Mouse (Mus musculus) intestine, postnatal 0 days (tissue): ENCODE results near the gene Phykpl. TPM values are rescaled to one million over a fixed set of nuclear protein-coding genes. Genes with fewer than 3 reads are reported as not detected.

Experiments used
- ATAC-seq: fragments of 200-750 bp; cut with Nextera tagmentation; 2 replicates; pipeline ENCODE4 v1.8.0; 2017; ENCODE audit warnings: mild to moderate bottlenecking, moderate TSS enrichment, moderate library complexity
- H3K27ac ChIP-seq: fragments of 300-500 bp; sonication (generic); 2 replicates; pipeline ENCODE4 v1.5.1; 2014; ENCODE audit warnings: mild to moderate bottlenecking, low read depth, low read length, moderate library complexity
- H3K27me3 ChIP-seq: fragments of 300-500 bp; sonication (generic); replicated peaks from 2 replicates; pipeline ENCODE4 v1.6.1; 2014; ENCODE audit warnings: low read length, mixed read lengths; ENCODE audit not compliant: control insufficient read depth, insufficient read depth
- H3K36me3 ChIP-seq: fragments of 300-500 bp; sonication (generic); 2 replicates; pipeline ENCODE4 v1.6.1; 2014; ENCODE audit warnings: mild to moderate bottlenecking, moderate library complexity; ENCODE audit not compliant: control insufficient read depth, insufficient read depth
- H3K4me1 ChIP-seq: fragments of 300-500 bp; sonication (generic); replicated peaks from 2 replicates; pipeline ENCODE4 v1.6.1; 2014; ENCODE audit warnings: antibody characterized with exemption, low read length, mixed read lengths; ENCODE audit not compliant: control insufficient read depth, insufficient read depth
- H3K4me2 ChIP-seq: fragments of 300-500 bp; sonication (generic); replicated peaks from 2 replicates; pipeline ENCODE4 v1.6.1; 2014; ENCODE audit warnings: low read depth, mild to moderate bottlenecking, moderate library complexity
- H3K4me3 ChIP-seq: fragments of 300-500 bp; sonication (generic); 2 replicates; pipeline ENCODE4 v1.5.1; 2014; ENCODE audit warnings: low read depth, low read length
- H3K9ac ChIP-seq: fragments of 300-500 bp; sonication (generic); 2 replicates; pipeline ENCODE4 v1.6.1; 2014; ENCODE audit warnings: mild to moderate bottlenecking, low read depth, low read length
- H3K9me3 ChIP-seq: fragments of 300-500 bp; sonication (generic); 2 replicates; pipeline ENCODE4 v1.6.1; 2016; ENCODE audit warnings: mixed run types; ENCODE audit not compliant: control insufficient read depth
- CTCF ChIP-seq: sonication (generic); IDR thresholded peaks from 2 replicates; pipeline ENCODE4 v1.5.1; 2016; ENCODE audit warnings: low read depth, mild to moderate bottlenecking, control low read depth, antibody characterized with exemption, moderate library complexity
- WGBS: fragments of 180-500 bp; shearing (Covaris S2); extraction: QIAGEN DNeasy Blood & Tissue Kit; methylation state at CpG from one replicate; pipeline ENCODE4 v1.1.7; 2014; 5-methylcytosine and 5-hydroxymethylcytosine counted together
- polyA plus RNA-seq: library from polyadenylated mRNA; unstranded; fragments of >200 nt; fragmentation: Nextera tagmentation; extraction: Ambion mirVana; gene quantifications from 2 replicates; pipeline ENCODE4 v1.2.1, GENCODE M21; 2015

The Phykpl gene
- polyA plus RNA-seq, 1 experiment from 2014 or later, result 24.2 TPM

GRCm38 (mm10) chr11:51544413-51544812, 40.1 kb upstream of the Phykpl start:
- 66% methylated on average over 2 of the region's 2 CpGs for WGBS
- Histone ChIP-seq H3K9ac (no peak overlapping the region), H3K4me3 (no peak overlapping the region), H3K4me1 (no peaks in the 10 kb centered on the region), H3K4me2 (no peak overlapping the region), H3K27ac (no peak overlapping the region), H3K9me3 (no peaks in the 10 kb centered on the region), H3K27me3 (no peaks in the 10 kb centered on the region), H3K36me3 (no peaks in the 10 kb centered on the region)
- no peak for TF ChIP-seq CTCF
- ATAC-seq, result no peak

DNA sequence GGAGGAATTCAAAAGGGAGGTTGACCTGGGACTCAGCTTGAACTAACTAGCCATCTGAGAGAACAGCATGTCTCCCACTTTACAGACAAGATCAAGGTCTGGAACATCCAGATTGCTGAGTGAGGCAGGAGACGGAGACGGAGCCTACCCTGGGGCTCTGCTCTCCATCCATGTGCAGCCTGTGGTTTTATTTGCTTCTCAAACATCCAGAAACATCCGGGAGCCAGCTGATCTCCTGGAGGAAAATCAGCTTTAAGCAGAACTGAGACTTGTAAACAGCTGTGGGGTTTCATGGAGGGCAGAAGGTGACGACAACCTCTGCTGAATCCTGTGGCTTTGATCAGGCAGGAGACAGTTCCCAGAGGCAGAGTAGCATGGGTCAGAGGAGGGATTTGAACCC, 38.7 kb upstream of the Phykpl start:
- no peak for ATAC-seq
- H3K27ac ChIP-seq, result no peak overlapping the region
- H3K4me1 ChIP-seq, result no peaks in the 10 kb centered on the region
- no peaks in the 10 kb centered on the region for H3K9me3 ChIP-seq
- no peak for TF ChIP-seq CTCF
- no peak overlapping the region for H3K9ac ChIP-seq
- no peak overlapping the region for H3K4me3 ChIP-seq
- 49% methylated on average over 4 of the region's 4 CpGs for WGBS
- H3K27me3 ChIP-seq, result no peaks in the 10 kb centered on the region
- no peak overlapping the region for H3K4me2 ChIP-seq
- H3K36me3 ChIP-seq, result no peaks in the 10 kb centered on the region

- ATAC-seq, result no peak
- no peaks in the 10 kb centered on the region for H3K27me3 ChIP-seq
- H3K27ac ChIP-seq, result no peak overlapping the region
- H3K36me3 ChIP-seq, result no peaks in the 10 kb centered on the region
- no peak for TF ChIP-seq CTCF
- no peaks in the 10 kb centered on the region for H3K4me1 ChIP-seq
- no peaks in the 10 kb centered on the region for H3K9me3 ChIP-seq
- H3K4me2 ChIP-seq, result no peak overlapping the region
- H3K9ac ChIP-seq, result no peak overlapping the region
- WGBS, result 44% methylated on average over 5 of the region's 5 CpGs
- H3K4me3 ChIP-seq, result no peak overlapping the region
Observed at GRCm38 (mm10) chr11:51551253-51551652, 33.3 kb upstream of the Phykpl start.

DNA sequence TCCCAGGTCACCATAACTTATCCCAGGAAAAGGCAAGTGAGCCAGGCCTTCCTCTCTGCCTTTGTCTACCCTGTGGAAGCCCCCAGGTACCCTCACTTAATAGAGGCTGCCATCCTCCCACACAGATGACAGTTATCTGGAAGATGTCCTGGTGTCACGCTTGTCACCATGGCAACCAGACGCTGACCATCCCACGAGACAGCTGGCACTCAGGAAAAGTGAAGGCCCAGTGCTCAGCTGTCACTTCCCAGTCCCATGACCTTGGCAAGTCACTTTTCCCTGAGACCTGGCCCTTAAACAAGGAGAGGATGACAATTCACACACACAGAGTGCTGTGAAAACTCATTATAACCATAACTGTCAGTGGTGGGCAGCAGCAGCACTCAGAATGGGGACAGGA, 32.5 kb upstream of the Phykpl start:
- Histone ChIP-seq H3K4me3 (no peak overlapping the region), H3K27ac (no peak overlapping the region), H3K36me3 (no peaks in the 10 kb centered on the region), H3K9ac (no peak overlapping the region), H3K27me3 (no peaks in the 10 kb centered on the region), H3K4me1 (no peaks in the 10 kb centered on the region), H3K4me2 (no peak overlapping the region), H3K9me3 (no peaks in the 10 kb centered on the region)
- WGBS, result 66% methylated on average over 3 of the region's 3 CpGs
- no peak for ATAC-seq
- no peak for TF ChIP-seq CTCF

GRCm38 (mm10) chr11:51554590-51554989, 30.0 kb upstream of the Phykpl start:
- Histone ChIP-seq H3K36me3 (no peaks in the 10 kb centered on the region), H3K9me3 (no peaks in the 10 kb centered on the region), H3K4me1 (no peaks in the 10 kb centered on the region), H3K27me3 (no peaks in the 10 kb centered on the region), H3K4me3 (no peak overlapping the region), H3K27ac (no peak overlapping the region), H3K9ac (no peak overlapping the region), H3K4me2 (no peak overlapping the region)
- no peak for ATAC-seq
- 81% methylated on average over 8 of the region's 10 CpGs for WGBS
- no peak for TF ChIP-seq CTCF

- Histone ChIP-seq H3K4me1 (no peaks in the 10 kb centered on the region), H3K36me3 (no peaks in the 10 kb centered on the region), H3K4me3 (no peak overlapping the region), H3K9ac (no peak overlapping the region), H3K9me3 (no peaks in the 10 kb centered on the region), H3K4me2 (no peak overlapping the region), H3K27ac (no peak overlapping the region), H3K27me3 (no peaks in the 10 kb centered on the region)
- no peak for TF ChIP-seq CTCF
- no peak for ATAC-seq
- 29% methylated on average over 2 of the region's 2 CpGs for WGBS
Observed at GRCm38 (mm10) chr11:51555066-51555465, 29.5 kb upstream of the Phykpl start.

DNA sequence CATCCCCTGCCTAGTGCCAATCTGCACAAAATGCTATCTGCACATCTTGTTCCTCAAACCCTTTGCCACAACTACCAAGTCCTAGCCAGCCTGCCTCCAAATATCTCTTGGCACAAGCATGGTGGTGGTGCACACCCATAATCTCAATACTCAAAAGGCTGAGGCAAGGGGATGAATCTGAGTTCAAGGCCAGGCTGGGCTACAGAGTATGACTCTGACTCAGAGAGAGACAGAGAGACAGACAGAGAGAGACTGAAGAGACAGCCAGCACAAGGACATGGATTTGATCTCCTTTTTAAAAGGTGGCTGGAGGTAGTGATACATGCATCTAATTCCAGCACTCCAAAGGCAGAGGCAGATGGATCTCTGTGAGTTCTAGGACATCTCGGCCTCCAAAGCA, 21.3 kb upstream of the Phykpl start:
- TF ChIP-seq CTCF, result no peak
- no peaks in the 10 kb centered on the region for H3K27me3 ChIP-seq
- 90% methylated on average over 1 of the region's 1 CpGs for WGBS

More for the DNA sequence above, 21.3 kb upstream of the Phykpl start:
- no peak overlapping the region for H3K4me2 ChIP-seq
- no peaks in the 10 kb centered on the region for H3K9me3 ChIP-seq
- no peak overlapping the region for H3K4me3 ChIP-seq
- H3K27ac ChIP-seq, result no peak overlapping the region
- H3K36me3 ChIP-seq, result no peaks in the 10 kb centered on the region
- no peak for ATAC-seq
- H3K4me1 ChIP-seq, result no peaks in the 10 kb centered on the region
- H3K9ac ChIP-seq, result no peak overlapping the region
